Mouse (Mus musculus): ENCODE results near the gene Nkrf. TPM values are rescaled to one million over a fixed set of nuclear protein-coding genes. Genes with fewer than 3 reads are reported as not detected.

The Nkrf gene
- total RNA-seq (2023): 11.3 to 14.4 TPM (median 13.4 TPM) in 4 replicates

GRCm38 (mm10) chrX:36902321-36903114, at the start of gene Nkrf:
Gene Nkrf (minus strand): TSS chrX:36902899.

GRCm38 (mm10) chrX:36873765-36874164, 28.9 kb downstream of the Nkrf start, which contains the start of the genes Ube2a and C330007P06Rik:
Gene Ube2a (plus strand): TSS chrX:36873900.
Gene C330007P06Rik (minus strand): TSS chrX:36874111.

Other genes with a start within 250 kb of the Nkrf start
- 0.54 to 0.89 TPM in 2 of 4 replicates, not detected in the others for gene Slc25a43, start 159.2 kb downstream of the Nkrf start, total RNA-seq (2023)
- 328 to 340 TPM (median 339 TPM) in 4 replicates for gene Slc25a5, start 107.2 kb downstream of the Nkrf start, total RNA-seq (2023)
- 69.3 to 88.1 TPM (median 80.3 TPM) in 4 replicates for gene Ube2a, start 29.0 kb downstream of the Nkrf start, total RNA-seq (2023)
- gene C330007P06Rik, start 28.8 kb downstream of the Nkrf start, total RNA-seq (2023): 41.7 to 50.5 TPM (median 45.1 TPM) in 4 replicates
- 99.3 to 110 TPM (median 108 TPM) in 4 replicates for gene Sept6, start 88.9 kb upstream of the Nkrf start, total RNA-seq (2023)
- gene Sowahd, start 145.9 kb upstream of the Nkrf start, total RNA-seq (2023): not detected in 4 replicates
- 1,288 to 1,425 TPM (median 1,387 TPM) in 4 replicates for gene Rpl39, start 182.5 kb upstream of the Nkrf start, total RNA-seq (2023)
- gene Upf3b, start 207.4 kb upstream of the Nkrf start, total RNA-seq (2023): 43.7 to 54.3 TPM (median 49.9 TPM) in 4 replicates
- gene Nkap, start 223.9 kb upstream of the Nkrf start, total RNA-seq (2023): 14.2 to 18.0 TPM (median 16.2 TPM) in 4 replicates